Mouse (Mus musculus) neural tube, embryonic 15.5 days (tissue): ENCODE data around the gene Mms19. TPM values are rescaled to one million over a fixed set of nuclear protein-coding genes. Genes with fewer than 3 reads are reported as not detected.

ENCODE experiments used
- ATAC-seq: fragments of 200-750 bp; cut with Nextera tagmentation; 2 replicates; pipeline ENCODE4 v1.8.0; 2017; ENCODE audit warnings: mild to moderate bottlenecking, moderate TSS enrichment, moderate library complexity; ENCODE audit not compliant: low FRiP score
- H3K27ac ChIP-seq: fragments of 300-500 bp; sonication (generic); replicated peaks from 2 replicates; pipeline ENCODE4 v1.5.1; 2015; ENCODE audit warnings: mild to moderate bottlenecking, inconsistent platforms
- H3K27me3 ChIP-seq: fragments of 300-500 bp; sonication (generic); replicated peaks from 2 replicates; pipeline ENCODE4 v1.6.1; 2015; ENCODE audit warnings: inconsistent platforms
- H3K36me3 ChIP-seq: fragments of 300-500 bp; sonication (generic); 2 replicates; pipeline ENCODE4 v1.6.1; 2015; ENCODE audit warnings: inconsistent platforms
- H3K4me1 ChIP-seq: fragments of 300-500 bp; sonication (generic); 2 replicates; pipeline ENCODE4 v1.6.1; 2015; ENCODE audit warnings: inconsistent platforms
- H3K4me2 ChIP-seq: fragments of 300-500 bp; sonication (generic); 2 replicates; pipeline ENCODE4 v1.6.1; 2015; ENCODE audit warnings: inconsistent platforms, mild to moderate bottlenecking, moderate library complexity
- H3K4me3 ChIP-seq: fragments of 300-500 bp; sonication (generic); replicated peaks from 2 replicates; pipeline ENCODE4 v1.5.1; 2015; ENCODE audit warnings: mild to moderate bottlenecking, inconsistent platforms
- H3K9ac ChIP-seq: fragments of 300-500 bp; sonication (generic); replicated peaks from 2 replicates; pipeline ENCODE4 v1.6.1; 2015; ENCODE audit warnings: mild to moderate bottlenecking, inconsistent platforms
- H3K9me3 ChIP-seq: fragments of 300-500 bp; sonication (generic); replicated peaks from 2 replicates; pipeline ENCODE4 v1.6.1; 2016; ENCODE audit warnings: inconsistent platforms
- WGBS: fragments of 180-500 bp; shearing (Covaris S2); methylation state at CpG from one replicate; pipeline ENCODE4 v1.1.7; 2015; ENCODE audit warnings: mixed read lengths; 5-methylcytosine and 5-hydroxymethylcytosine counted together
- polyA plus RNA-seq: library from polyadenylated mRNA; unstranded; fragments of >200 nt; fragmentation: Nextera tagmentation; extraction: Ambion mirVana; gene quantifications from 2 replicates; pipeline ENCODE4 v1.2.1, GENCODE M21; 2015

Mms19 gene
- polyA plus RNA-seq, 1 experiment from 2014 or later: 31.0 TPM

DNA sequence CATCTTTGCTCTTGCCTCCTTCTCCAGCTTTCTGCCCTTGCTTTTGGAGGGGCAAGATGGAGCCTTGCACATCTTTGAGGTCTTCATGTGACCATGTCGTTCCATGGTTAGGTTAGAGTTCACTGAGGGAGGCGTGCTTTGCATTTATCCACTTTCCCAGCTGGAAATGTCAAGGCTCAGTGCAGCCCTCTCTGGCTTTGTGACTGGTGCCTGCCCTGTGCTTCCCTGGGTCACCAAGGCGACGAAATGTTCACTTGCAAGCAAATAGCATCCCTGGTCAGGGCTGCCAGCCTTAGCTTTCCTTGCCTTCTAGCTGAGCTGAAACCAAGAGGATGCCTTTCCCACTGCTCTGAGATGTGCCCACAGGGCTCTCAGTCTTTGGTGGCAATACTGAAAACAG, 29.5 kb upstream of the Mms19 start:
- WGBS: 54% methylated on average over 4 of the region's 4 CpGs
- H3K27ac ChIP-seq: no peak overlapping the region
- no peak for ATAC-seq

GRCm38 (mm10) chr19:42009067-42009466, 28.1 kb upstream of the Mms19 start:
- 52% methylated on average over 7 of the region's 7 CpGs for WGBS

More for the DNA sequence above, 29.5 kb upstream of the Mms19 start:
- H3K4me3 ChIP-seq: no peak overlapping the region
- H3K4me1 ChIP-seq: peaks cover 9% of the 10 kb centered on the region
- no peak overlapping the region for H3K9ac ChIP-seq
- no peak overlapping the region for H3K4me2 ChIP-seq
- no peaks in the 10 kb centered on the region for H3K27me3 ChIP-seq
- H3K9me3 ChIP-seq: no peaks in the 10 kb centered on the region
- H3K36me3 ChIP-seq: no peaks in the 10 kb centered on the region

DNA sequence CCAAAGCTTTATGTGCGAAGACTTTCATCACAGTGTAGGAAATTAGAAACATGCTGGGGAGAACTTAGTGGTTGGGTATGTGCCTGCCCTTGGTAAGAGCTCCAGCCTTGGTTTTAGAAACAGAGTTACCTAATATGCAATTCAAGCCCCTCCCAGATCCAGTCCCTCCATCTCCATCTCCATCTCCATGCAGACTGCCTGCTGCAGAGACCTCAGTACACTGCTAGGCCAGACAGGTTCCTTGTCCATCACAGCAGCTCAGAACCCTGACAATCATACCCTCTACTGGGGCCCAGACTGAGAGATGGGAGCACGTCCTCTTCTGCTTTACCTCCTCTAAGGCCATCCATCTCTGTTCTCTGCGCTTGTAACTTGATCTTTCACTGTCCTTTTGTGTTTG, 27.6 kb upstream of the Mms19 start:
- H3K27me3 ChIP-seq: no peaks in the 10 kb centered on the region
- H3K9ac ChIP-seq: no peak overlapping the region
- H3K4me2 ChIP-seq: no peak overlapping the region
- no peaks in the 10 kb centered on the region for H3K36me3 ChIP-seq
- H3K27ac ChIP-seq: no peak overlapping the region
- no peak overlapping the region for H3K4me3 ChIP-seq
- peaks cover 17% of the 10 kb centered on the region for H3K4me1 ChIP-seq
- ATAC-seq: no peak
- no peaks in the 10 kb centered on the region for H3K9me3 ChIP-seq
- WGBS: 58% methylated on average over 3 of the region's 3 CpGs

More at GRCm38 (mm10) chr19:42009067-42009466, 28.1 kb upstream of the Mms19 start:
- Histone ChIP-seq H3K27ac (no peak overlapping the region), H3K4me2 (no peak overlapping the region), H3K36me3 (no peaks in the 10 kb centered on the region), H3K4me3 (no peak overlapping the region), H3K9me3 (no peaks in the 10 kb centered on the region), H3K4me1 (peaks cover 14% of the 10 kb centered on the region), H3K27me3 (no peaks in the 10 kb centered on the region), H3K9ac (no peak overlapping the region)
- ATAC-seq: no peak

DNA sequence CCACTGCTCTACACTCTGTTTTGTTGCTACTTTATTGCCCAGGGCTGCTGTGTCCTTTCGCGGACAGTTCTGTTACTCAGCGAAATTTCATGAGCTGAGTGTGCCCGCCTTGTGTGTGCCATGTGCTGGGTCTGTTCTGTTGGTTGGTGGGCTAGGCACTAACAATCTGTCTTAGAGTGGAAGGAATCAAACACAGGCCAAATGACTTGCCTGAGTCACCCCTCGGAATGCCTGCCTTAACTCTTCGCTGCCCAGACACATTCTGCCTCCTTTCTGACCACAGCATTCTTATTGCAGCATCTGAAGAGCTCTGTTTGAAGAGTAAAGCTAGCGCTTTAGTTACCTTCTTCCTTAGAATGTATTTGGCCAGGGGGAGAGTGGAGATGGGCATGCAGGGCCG, 25.6 kb upstream of the Mms19 start:
- no peak overlapping the region for H3K27ac ChIP-seq
- H3K4me1 ChIP-seq: peaks cover 17% of the 10 kb centered on the region
- no peak overlapping the region for H3K4me2 ChIP-seq
- H3K9me3 ChIP-seq: no peaks in the 10 kb centered on the region
- no peak for ATAC-seq
- no peaks in the 10 kb centered on the region for H3K27me3 ChIP-seq
- 71% methylated on average over 8 of the region's 8 CpGs for WGBS
- no peak overlapping the region for H3K4me3 ChIP-seq
- no peaks in the 10 kb centered on the region for H3K36me3 ChIP-seq
- H3K9ac ChIP-seq: no peak overlapping the region

DNA sequence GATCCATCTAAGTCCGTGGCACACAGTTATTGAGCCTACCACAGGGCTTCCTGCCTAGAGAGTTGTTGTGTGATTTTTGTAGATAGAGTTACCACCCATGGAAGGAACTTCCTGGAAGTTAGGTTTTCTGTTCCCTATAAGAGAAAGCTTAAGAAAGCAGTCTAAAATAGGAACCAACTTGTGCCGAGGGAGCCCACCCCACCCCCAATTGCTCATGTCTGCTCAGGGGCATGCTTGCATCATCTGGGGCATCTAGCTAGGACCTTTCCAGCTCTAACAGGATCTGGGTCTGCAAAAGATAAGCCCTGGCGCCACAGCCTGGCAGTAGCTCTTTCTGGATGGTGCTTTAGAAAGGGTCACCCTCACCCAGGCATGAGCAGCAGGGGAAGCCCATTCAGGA, 24.7 kb upstream of the Mms19 start:
- 86% methylated on average over 3 of the region's 3 CpGs for WGBS

GRCm38 (mm10) chr19:42004258-42004657, 23.3 kb upstream of the Mms19 start:
- no peak overlapping the region for H3K9ac ChIP-seq
- ATAC-seq: no peak

More for the DNA sequence above, 24.7 kb upstream of the Mms19 start:
- Histone ChIP-seq H3K4me1 (peaks cover 14% of the 10 kb centered on the region), H3K9me3 (no peaks in the 10 kb centered on the region), H3K27ac (no peak overlapping the region), H3K36me3 (no peaks in the 10 kb centered on the region), H3K9ac (no peak overlapping the region), H3K27me3 (no peaks in the 10 kb centered on the region), H3K4me3 (no peak overlapping the region), H3K4me2 (no peak overlapping the region)
- ATAC-seq: no peak

DNA sequence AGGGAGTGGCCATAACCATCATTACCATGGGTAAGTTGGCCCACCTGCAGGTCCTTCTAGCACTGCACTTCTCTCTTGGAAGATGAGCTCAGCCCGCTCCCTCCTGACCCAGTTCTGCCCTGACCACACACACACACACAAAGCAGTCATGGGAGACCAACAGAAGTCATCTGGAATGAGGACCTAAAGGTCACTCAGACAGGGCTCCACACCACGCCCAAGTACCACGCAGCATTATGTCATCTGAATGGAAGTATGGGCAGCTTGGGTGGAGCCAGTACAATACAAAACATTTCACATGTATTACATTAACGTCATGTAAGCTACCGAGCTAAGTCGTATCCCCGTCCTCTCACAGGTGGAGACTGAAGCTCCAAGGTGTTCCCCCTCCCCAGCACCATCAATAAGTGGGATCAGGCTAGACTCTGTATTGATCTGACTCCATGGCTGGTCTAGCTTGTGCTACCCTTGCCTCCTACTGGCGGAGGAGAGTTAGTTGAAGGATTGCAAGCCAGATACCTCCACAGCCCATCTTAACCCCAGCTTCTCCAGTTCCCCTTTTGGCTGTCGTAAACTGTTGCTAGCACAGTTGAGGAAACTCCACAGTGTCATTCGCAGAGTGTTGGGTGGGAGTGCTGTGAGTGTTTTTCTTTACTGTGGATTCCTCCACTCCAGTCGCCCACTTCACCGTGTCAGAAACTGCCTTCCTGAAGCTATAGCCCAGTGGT, 20.5 kb upstream of the Mms19 start:
- H3K4me2 ChIP-seq: no peak overlapping the region
- H3K9me3 ChIP-seq: no peaks in the 10 kb centered on the region
- no peak for ATAC-seq
- H3K27me3 ChIP-seq: no peaks in the 10 kb centered on the region
- peak overlapping the region; percentile 24; the same call in 1 of the 2 replicates for H3K27ac ChIP-seq
- H3K4me1 ChIP-seq: peaks cover 8% of the 10 kb centered on the region; the same call in 1 of the 2 replicates
- H3K4me3 ChIP-seq: no peak overlapping the region
- H3K36me3 ChIP-seq: no peaks in the 10 kb centered on the region
- WGBS: 90% methylated on average over 12 of the region's 12 CpGs
- no peak overlapping the region for H3K9ac ChIP-seq

More at GRCm38 (mm10) chr19:42004258-42004657, 23.3 kb upstream of the Mms19 start:
- Histone ChIP-seq H3K36me3 (no peaks in the 10 kb centered on the region), H3K4me3 (no peak overlapping the region), H3K4me2 (no peak overlapping the region), H3K9me3 (no peaks in the 10 kb centered on the region), H3K27me3 (no peaks in the 10 kb centered on the region), H3K4me1 (peaks cover 14% of the 10 kb centered on the region), H3K27ac (no peak overlapping the region)
- 86% methylated on average over 6 of the region's 6 CpGs for WGBS

DNA sequence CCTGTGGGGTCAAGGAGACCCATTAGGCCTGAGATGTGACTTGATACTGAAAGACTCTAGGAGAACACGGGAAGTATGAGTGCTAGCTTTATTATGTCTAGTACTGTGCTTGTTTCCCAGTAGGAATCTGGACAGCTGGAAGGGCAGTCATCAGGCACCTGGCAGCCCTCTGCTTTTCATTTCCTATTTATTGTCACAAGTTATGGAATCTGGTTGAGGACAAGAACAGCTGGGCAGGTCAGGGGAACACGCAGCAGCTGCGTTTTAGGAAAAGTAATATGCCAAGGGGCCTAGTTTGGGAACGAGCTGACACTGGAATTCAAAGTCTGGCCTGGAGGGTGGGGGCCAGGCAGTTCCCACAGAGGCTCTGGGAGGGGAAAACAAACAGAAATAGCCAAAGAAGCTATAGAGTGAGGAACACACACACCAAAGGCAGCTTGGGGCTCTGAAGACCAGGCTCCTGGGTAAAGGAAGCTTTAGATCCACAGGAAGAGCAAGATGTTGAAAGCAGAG, 19.5 kb upstream of the Mms19 start:
- H3K27ac ChIP-seq: peak overlapping the region; percentile 24; the same call in 1 of the 2 replicates

GRCm38 (mm10) chr19:41999688-42000283, 18.8 kb upstream of the Mms19 start:
- Histone ChIP-seq H3K27ac (0 out of 2 replicates have a peak overlapping the region, but pooled peaks have one; percentile 24), H3K4me1 (0 out of 2 replicates have a peak, but pooled peaks cover 8% of the 10 kb centered on the region), H3K9ac (no peak overlapping the region), H3K9me3 (no peaks in the 10 kb centered on the region), H3K36me3 (no peaks in the 10 kb centered on the region), H3K4me2 (no peak overlapping the region), H3K27me3 (no peaks in the 10 kb centered on the region), H3K4me3 (no peak overlapping the region)
- 92% methylated on average over 4 of the region's 4 CpGs for WGBS
- ATAC-seq: no peak

More for the DNA sequence above, 19.5 kb upstream of the Mms19 start:
- Histone ChIP-seq H3K36me3 (no peaks in the 10 kb centered on the region), H3K4me2 (no peak overlapping the region), H3K4me3 (no peak overlapping the region), H3K27me3 (no peaks in the 10 kb centered on the region), H3K9ac (no peak overlapping the region), H3K4me1 (0 out of 2 replicates have a peak, but pooled peaks cover 8% of the 10 kb centered on the region), H3K9me3 (no peaks in the 10 kb centered on the region)
- WGBS: 67% methylated on average over 4 of the region's 4 CpGs
- ATAC-seq: no peak

- H3K4me3 ChIP-seq: no peak overlapping the region
- no peak overlapping the region for H3K27ac ChIP-seq
- no peak for ATAC-seq
- H3K4me1 ChIP-seq: 0 out of 2 replicates have a peak, but pooled peaks cover 2% of the 10 kb centered on the region
- H3K27me3 ChIP-seq: no peaks in the 10 kb centered on the region
- no peak overlapping the region for H3K9ac ChIP-seq
- H3K36me3 ChIP-seq: no peaks in the 10 kb centered on the region
- H3K9me3 ChIP-seq: no peaks in the 10 kb centered on the region
- 88% methylated on average over 9 of the region's 9 CpGs for WGBS
- H3K4me2 ChIP-seq: no peak overlapping the region
Observed at GRCm38 (mm10) chr19:41998770-41999548, 18.0 kb upstream of the Mms19 start.

DNA sequence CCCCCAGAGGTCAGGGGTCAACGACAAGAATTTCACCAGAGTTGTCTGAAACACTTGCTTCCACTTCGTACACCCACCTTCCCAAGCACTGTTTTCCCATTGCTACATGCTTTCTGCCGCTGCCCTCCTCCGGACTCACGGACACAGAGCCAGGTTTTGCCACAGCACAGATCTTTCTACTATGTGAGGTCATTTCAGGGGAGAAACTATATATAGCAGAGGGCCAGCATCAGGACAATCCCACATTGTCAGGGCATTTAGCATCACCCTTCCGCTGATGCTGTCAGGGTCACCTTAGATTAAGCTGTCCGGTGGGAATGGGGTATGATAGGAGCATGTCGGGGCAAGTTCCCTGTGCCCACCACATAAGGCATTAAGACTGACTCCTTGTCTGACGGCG, 16.1 kb upstream of the Mms19 start:
- peaks cover 8% of the 10 kb centered on the region for H3K4me1 ChIP-seq
- H3K27ac ChIP-seq: no peak overlapping the region
- no peaks in the 10 kb centered on the region for H3K36me3 ChIP-seq
- no peak for ATAC-seq
- no peak overlapping the region for H3K4me3 ChIP-seq
- H3K9ac ChIP-seq: no peak overlapping the region
- WGBS: 89% methylated on average over 10 of the region's 10 CpGs
- no peaks in the 10 kb centered on the region for H3K27me3 ChIP-seq
- no peaks in the 10 kb centered on the region for H3K9me3 ChIP-seq
- H3K4me2 ChIP-seq: no peak overlapping the region
